Mouse (Mus musculus) monocyte, adult 59 days (primary cell): Measurements from ENCODE around the gene Olfr828. TPM values are rescaled to one million over a fixed set of nuclear protein-coding genes. Genes with fewer than 3 reads are reported as not detected.

ENCODE experiments used
- total RNA-seq, 2 experiments: library from RNA; stranded (reverse); gene quantifications; one replicate each; pipeline ENCODE4 v1.2.4; 2023

The Olfr828 gene
- total RNA-seq = not detected

GRCm38 (mm10) chr9:18819426-18819825 lies at the start of gene Olfr828:
Gene Olfr828, minus strand, starts transcription at chr9:18819526.

GRCm38 (mm10) chr9:18854633-18855032 lies 35.3 kb upstream of the Olfr828 start, which contains the start of gene Olfr829:
Gene Olfr829, plus strand, starts transcription at chr9:18854933.

Other genes starting within 250 kb of the Olfr828 start
- under 1 TPM; 0.39 to 0.68 TPM for gene Muc16, start 145.0 kb downstream of the Olfr828 start, total RNA-seq
- not detected for gene Olfr24, start 55.5 kb downstream of the Olfr828 start, total RNA-seq
- gene Olfr829, start 35.4 kb upstream of the Olfr828 start, total RNA-seq = not detected
- not detected for gene Olfr830, start 55.2 kb upstream of the Olfr828 start, total RNA-seq
- not detected for gene Olfr832, start 117.6 kb upstream of the Olfr828 start, total RNA-seq
- gene Olfr834, start 168.5 kb upstream of the Olfr828 start, total RNA-seq = not detected
- not detected for gene Olfr835, start 213.2 kb upstream of the Olfr828 start, total RNA-seq